Mouse (Mus musculus) ES-Bruce4 (cell line): Measurements from ENCODE around the gene Cdk12.

Experiments used
- CTCF ChIP-seq: IDR thresholded peaks from one replicate; pipeline ENCODE4 v1.8.1; 2011; ENCODE audit warnings: low read depth, low read length
- EP300 ChIP-seq: IDR thresholded peaks from 2 replicates; pipeline ENCODE4 v1.6.1; 2011; ENCODE audit warnings: low read depth, low read length; ENCODE audit not compliant: insufficient read depth
- POLR2A ChIP-seq: IDR thresholded peaks from one replicate; pipeline ENCODE4 v1.8.1; 2011; ENCODE audit warnings: low read length; ENCODE audit not compliant: insufficient read depth

DNA sequence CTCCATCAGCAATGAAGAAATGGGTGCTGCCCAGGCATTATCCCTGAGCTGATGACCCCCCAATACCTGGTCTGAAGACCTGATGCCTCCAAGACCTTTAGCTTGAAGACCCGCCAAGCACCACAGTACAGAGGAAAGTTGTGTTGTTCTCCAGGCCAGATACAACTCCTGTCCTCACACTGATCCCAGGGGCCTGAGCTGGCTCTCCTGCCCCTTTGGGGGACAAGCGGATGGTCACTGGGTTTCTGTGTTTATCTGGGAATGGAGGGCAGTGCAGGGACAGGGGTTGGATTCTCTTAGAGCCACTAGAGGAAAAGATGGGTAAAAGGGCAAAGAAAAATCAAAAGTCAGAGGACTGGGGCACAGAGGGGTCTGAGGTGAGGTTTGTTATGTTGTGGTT, 117.1 kb downstream of the Cdk12 start:
- TF ChIP-seq CTCF (no peak), POLR2A (no peak), EP300 (no peak)
